Mouse (Mus musculus) naive thymus-derived CD4-positive, alpha-beta T cell, adult 2 months (primary cell): ENCODE results near the gene Olfr740.

ENCODE experiments used
- DNase-seq: peaks from one replicate; pipeline ENCODE4 v3.0.0-alpha.2; 2011; ENCODE audit warnings: low read depth

Gene Olfr740

DNA sequence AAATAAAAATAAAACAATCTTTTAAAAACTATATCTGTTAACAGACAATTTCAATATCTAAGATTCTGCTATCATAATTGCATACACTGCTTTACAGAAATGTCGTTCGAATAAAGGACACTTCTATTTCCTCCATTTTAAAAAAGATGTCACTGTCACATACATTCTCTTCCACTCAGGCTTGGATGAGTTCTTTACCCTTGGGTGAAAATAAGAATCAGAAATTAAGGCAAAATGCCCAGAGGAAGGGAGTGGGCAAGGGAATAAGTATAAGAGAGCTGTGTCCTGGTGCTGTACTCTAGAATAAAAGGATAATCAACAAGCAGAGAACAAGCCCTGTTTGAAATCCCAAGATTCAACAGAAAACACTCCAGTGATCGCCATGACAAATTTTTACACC is at the start of gene Olfr740:
Gene Olfr740 (plus strand): TSS at position 301 of the 400 bp plus-strand sequence.
- DNase-seq = no peak

DNA sequence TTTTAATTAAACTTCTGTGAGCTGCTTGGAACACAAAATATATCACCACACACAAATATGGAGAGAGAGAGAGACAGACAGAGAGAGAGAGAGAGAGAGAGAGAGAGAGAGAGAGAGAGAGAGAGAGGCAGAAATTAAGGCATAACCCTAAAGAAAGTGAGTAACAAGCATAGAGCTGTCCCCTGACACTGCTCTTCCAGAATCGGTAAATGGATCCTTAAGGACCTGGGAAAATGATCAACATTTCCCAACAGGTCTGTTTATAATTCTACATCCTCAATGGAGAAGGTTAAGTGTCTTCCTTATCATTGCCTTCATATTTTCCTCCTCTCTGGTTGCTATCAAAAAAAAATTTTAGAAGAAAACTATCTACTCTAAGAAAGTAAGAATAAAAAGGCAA is 38.1 kb upstream of the Olfr740 start, which contains the start of gene Olfr738:
Gene Olfr738 (plus strand): TSS at position 301 of the 400 bp plus-strand sequence.
- no peak for DNase-seq

DNA sequence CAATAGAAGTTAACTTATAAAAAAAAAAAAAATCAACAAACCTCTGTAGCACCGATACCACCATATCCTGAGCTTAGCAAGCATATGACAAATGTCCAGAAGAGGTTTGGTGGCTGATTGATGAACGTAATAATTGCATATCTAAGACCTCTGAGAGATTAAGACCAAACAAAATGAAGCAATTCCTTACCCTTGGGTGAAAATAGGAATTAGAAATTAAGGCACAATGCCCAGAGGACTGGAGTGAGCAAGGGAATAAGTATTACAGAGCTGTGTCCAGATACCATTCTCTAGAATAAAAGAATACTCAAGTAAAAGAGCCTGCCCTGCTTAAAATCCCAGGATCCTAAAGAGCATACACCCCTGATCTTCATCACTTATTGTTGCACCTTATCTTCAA is 27.0 kb upstream of the Olfr740 start, which contains the start of gene Olfr739:
Gene Olfr739 (plus strand): TSS at position 301 of the 400 bp plus-strand sequence.
- no peak for DNase-seq

DNA sequence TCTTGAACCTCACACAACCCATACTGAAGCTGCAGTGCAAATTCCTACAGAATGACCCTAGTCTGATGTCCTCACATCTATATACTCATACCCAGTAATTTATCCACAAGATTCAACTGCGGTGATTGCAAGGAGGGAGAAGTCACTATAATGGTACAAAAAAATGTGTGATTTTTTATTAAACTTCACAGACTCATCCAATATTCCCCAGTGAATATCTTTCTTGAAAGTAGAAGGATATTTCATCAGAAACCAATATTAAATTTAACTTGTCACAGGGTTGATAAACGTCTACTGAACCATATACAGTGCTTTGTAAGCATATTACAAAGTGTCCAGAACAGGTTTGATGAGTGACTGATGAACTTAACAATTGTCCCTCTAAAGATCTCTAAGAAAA is 27.1 kb downstream of the Olfr740 start, which contains the start of gene Olfr741:
Gene Olfr741 (plus strand): TSS at position 301 of the 400 bp plus-strand sequence.
- no peak for DNase-seq

DNA sequence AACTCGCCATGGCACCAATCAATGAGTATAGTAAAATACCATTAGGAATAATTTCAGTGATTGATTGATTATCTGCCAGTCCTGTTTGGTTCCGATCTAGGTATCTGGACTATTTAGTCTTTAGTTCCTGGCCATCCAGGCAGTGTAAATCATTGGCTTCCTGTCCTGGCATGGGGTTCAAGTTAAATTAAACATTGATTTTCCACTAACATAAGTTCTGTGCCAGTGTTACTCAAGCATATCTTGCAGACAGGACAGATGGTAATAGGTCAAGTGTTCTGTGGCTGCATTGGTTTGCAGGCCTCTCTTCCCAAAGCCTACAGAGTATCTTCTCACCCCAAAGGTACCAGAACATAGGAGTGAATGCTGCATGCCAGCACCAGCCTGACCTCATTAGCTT is 33.1 kb downstream of the Olfr740 start:
- no peak for DNase-seq

DNA sequence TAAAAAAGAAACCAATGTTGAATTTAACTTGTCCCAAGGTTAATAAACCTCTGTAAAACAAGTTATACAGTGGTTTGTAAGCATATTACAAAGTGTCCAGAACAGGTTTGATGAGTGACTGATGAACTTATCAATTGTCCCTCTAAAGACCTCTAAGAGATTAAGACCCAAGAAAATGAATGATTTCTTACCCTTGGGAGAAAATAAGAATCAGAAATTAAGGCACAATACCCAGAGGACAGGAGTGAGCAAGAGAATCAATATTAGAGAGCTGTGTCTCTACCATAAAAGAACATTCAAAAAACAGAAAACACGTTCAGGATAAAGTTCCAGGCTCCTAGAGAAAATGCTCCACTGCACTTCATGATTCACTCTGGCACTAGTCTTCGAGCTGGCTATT is 58.0 kb downstream of the Olfr740 start, which contains the start of gene Olfr742:
Gene Olfr742 (plus strand): TSS at position 301 of the 400 bp plus-strand sequence.
- DNase-seq = no peak
